Mouse (Mus musculus) telencephalon, adult 2 months (tissue): Measurements from ENCODE around the gene Senp6.
"Not testable (repeated sequence)": the region's sequence is repeated elsewhere in the genome, so short reads cannot be mapped to it uniquely, and the experiment has no call there.

Experiments used
- DNase-seq: peaks from one replicate; pipeline ENCODE4 v3.0.0-alpha.2; 2011; ENCODE audit warnings: low read depth, low spot score

Senp6 gene

GRCm38 (mm10) chr9:80074949-80075348 lies 8.2 kb downstream of the Senp6 start:
- DNase-seq = no peak

- no peak for DNase-seq
Observed at GRCm38 (mm10) chr9:80080941-80081340, 14.2 kb downstream of the Senp6 start.

- DNase-seq = no peak
Observed at GRCm38 (mm10) chr9:80084429-80085092, 17.9 kb downstream of the Senp6 start.

- no peak for DNase-seq
Observed at GRCm38 (mm10) chr9:80085665-80086064, 19.0 kb downstream of the Senp6 start.

GRCm38 (mm10) chr9:80086272-80086966 lies 19.7 kb downstream of the Senp6 start:
- not testable (repeated sequence) for DNase-seq

GRCm38 (mm10) chr9:80089409-80089808 lies 22.7 kb downstream of the Senp6 start:
- no peak for DNase-seq

- no peak for DNase-seq
Observed at GRCm38 (mm10) chr9:80096325-80096724, 29.6 kb downstream of the Senp6 start.

GRCm38 (mm10) chr9:80145992-80146587 lies 79.4 kb downstream of the Senp6 start:
- DNase-seq = no peak

- no peak for DNase-seq
Observed at GRCm38 (mm10) chr9:80149594-80149993, 82.9 kb downstream of the Senp6 start.

- DNase-seq = no peak
Observed at GRCm38 (mm10) chr9:80155277-80155676, 88.6 kb downstream of the Senp6 start.

GRCm38 (mm10) chr9:80156780-80157179 lies 90.1 kb downstream of the Senp6 start:
- DNase-seq = no peak

- DNase-seq = no peak
Observed at GRCm38 (mm10) chr9:80157840-80158465, 91.2 kb downstream of the Senp6 start.

- DNase-seq = no peak
Observed at GRCm38 (mm10) chr9:80158937-80159336, 92.2 kb downstream of the Senp6 start.

- DNase-seq = no peak
Observed at GRCm38 (mm10) chr9:80161451-80161850, 94.7 kb downstream of the Senp6 start.

- DNase-seq = no peak
Observed at GRCm38 (mm10) chr9:80163126-80163723, 96.5 kb downstream of the Senp6 start.

- DNase-seq = no peak
Observed at GRCm38 (mm10) chr9:80164191-80164590, 97.5 kb downstream of the Senp6 start.

GRCm38 (mm10) chr9:80164611-80165474 lies 98.1 kb downstream of the Senp6 start, which contains the start of gene Myo6:
Gene Myo6, plus strand, starts transcription at chr9:80165031.
- peak; percentile 87 for DNase-seq

GRCm38 (mm10) chr9:80165690-80166089 lies 99.0 kb downstream of the Senp6 start:
- DNase-seq = no peak

- DNase-seq = no peak
Observed at GRCm38 (mm10) chr9:80166425-80166824, 99.7 kb downstream of the Senp6 start.

GRCm38 (mm10) chr9:80167089-80167488 lies 100.4 kb downstream of the Senp6 start:
- DNase-seq = no peak

- DNase-seq = no peak
Observed at GRCm38 (mm10) chr9:80169551-80169950, 102.8 kb downstream of the Senp6 start.
